Mouse (Mus musculus) spleen, postnatal 0 days (tissue): ENCODE results near the gene Tmem175. TPM values are rescaled to one million over a fixed set of nuclear protein-coding genes. Genes with fewer than 3 reads are reported as not detected.

Experiments
- polyA plus RNA-seq: library from polyadenylated mRNA; unstranded; fragments of >200 nt; fragmentation: Nextera tagmentation; extraction: Ambion mirVana; gene quantifications from 2 replicates; pipeline ENCODE4 v1.2.1, GENCODE M21; 2015

The Tmem175 gene
- polyA plus RNA-seq, result 13.6 and 15.8 TPM in 2 replicates

GRCm38 (mm10) chr5:108629634-108630483 lies at the start of gene Tmem175, which contains the start of gene Gak:
TSS of gene Tmem175 (plus strand) at chr5:108629770.
TSS of gene Gak (minus strand) at chr5:108629755.

DNA sequence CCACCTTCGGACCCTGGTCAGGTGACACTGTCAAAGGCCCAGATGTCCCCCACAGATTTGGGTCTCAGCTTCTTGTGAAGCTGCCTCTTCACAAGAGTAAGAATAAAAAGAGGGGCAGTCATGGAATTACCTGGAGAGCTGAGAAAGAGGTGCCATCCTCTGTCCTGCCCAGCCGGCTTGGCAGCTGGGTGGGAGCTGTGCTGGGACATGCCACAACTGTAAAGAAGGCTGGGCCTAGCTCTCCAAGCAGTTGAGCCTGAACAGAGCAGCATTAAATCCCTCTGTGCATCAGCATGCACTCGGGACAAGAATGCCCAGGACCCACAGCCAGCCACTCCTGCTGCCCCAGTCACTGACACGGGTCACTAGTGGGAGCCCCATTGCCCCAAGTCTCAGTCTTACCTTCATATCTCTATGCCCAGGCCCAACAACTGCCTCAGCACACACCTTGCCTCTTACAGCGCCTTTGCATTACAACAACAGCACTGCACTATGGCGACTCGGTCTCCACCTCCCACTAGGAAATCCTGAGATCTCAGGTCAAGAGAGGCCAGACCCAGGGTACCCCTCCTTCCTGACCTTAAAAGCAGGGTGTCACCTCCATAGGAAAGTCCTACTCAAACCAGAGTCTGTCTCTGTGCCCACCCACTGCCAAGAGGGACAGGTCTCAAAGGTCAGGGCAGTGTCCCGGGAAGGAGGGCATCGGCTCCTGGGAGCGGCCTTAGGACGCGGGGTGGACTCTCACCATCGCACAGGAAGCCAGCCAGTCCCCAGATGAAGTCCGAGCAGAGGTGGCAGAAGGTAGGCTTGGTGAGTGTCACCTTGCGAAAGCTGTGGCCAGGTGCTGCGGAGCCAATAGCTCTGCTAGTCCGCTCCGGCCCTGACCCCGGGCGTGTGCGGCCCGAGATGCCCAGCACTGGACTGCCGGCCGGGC lies 30.4 kb downstream of the Tmem175 start, which contains the start of gene Idua:
Gene Idua (plus strand): TSS at position 634 of the 934 bp plus-strand sequence.

DNA sequence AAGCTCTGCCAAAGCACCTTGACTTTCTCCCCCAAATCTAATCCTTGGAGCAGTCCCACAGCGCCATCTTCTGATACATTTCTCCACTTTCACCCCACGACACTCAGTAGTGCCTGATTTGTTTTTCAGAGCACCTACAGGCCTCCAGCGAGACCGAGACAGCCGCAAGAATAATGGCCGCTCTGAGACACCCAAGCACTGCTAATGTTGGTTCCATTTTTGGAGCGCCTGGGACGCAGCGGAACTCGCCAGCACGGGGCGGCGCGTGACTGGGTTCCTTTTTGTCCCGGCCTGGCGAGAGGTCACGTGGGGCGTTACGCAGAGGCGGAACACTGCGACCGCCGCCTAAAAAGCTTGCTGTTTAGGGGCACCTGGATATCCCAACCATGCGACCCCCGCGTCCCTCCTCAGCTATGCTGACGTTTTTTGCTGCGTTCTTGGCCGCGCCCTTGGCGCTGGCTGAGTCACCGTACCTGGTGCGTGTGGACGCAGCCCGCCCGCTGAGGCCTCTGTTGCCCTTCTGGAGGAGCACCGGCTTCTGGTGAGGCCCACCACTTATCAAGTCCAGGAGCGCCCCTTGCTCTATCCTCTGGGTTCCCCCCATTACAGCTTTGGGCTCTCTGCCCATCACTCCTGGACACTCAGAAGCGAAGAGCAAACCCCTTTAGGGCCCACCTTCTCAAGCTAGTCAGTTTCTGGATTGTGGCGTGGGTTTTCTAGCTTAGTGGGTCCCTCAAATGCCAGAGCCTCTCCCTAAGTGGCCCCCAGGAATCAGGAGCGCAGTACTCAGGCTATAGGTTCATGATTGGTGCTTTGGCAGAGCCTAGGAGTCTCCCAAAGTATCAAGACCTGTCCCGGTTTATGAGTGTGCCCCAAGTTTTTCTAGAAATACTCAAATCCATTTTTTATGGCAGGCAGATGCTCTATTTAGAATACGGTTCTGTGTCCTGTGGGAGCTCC lies 39.7 kb downstream of the Tmem175 start, which contains the start of gene Dgkq:
Gene Dgkq (minus strand): TSS at position 696 of the 960 bp plus-strand sequence.

DNA sequence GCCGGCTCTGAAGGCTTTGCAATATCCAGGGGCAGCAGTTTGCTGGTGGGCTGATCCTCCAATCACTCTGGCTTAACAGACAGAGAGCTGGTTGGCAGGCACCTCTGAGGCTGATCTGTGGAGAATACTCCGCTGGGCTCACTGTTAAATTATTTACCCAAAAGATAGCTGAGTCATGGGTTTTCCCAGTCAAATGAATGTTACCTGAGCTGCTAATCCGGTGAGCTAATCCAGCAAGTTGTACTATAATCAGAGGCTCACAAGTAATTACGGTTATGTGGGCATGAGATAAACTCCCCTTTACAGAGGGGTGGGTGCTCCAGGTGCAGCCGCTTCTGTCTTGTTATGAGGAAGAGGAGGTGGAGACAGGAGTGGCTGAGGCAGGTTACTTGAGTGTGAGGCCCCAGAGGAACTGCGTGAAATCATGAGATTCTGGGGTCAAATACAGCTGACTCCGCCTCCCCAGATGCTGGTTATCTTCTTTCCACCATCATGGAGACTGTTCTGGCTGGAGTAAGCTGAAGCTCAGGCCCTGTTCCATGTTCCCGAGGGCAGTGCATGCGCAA lies 45.8 kb downstream of the Tmem175 start, which contains the start of gene Slc26a1:
Gene Slc26a1 (minus strand): TSS at position 319 of the 566 bp plus-strand sequence.

DNA sequence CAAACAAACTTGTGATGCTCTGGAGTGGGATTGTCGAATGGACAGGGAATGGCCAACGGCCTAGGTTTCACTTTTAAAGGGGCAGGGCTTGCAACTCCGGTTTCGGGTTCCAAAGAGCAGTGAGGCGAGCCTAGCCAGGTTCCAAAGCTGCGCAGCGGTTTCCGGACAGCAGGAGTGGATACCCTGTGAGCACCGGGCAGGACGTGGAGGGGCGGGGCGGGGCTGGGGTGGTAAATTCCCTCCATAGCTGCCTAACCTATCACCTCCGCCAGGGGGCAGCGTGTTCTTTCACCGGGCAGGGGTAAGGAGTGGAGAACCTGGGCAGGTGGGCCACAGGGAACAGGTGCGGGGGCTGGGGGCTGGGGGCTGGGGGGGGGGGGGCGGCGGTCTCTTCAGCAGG lies 62.7 kb downstream of the Tmem175 start, which contains the start of gene Fgfrl1:
Gene Fgfrl1 (plus strand): TSS at position 112 of the 400 bp plus-strand sequence.

Other genes starting within 250 kb of the Tmem175 start
- gene Pde6b, start 241.4 kb upstream of the Tmem175 start, polyA plus RNA-seq, result 0.10 and 0.24 TPM in 2 replicates
- 300 and 334 TPM in 2 replicates for gene Atp5k, start 195.3 kb upstream of the Tmem175 start, polyA plus RNA-seq
- 0.24 and 0.34 TPM in 2 replicates for gene Mfsd7a, start 180.9 kb upstream of the Tmem175 start, polyA plus RNA-seq
- 6.2 and 6.6 TPM in 2 replicates for gene Pcgf3, start 168.5 kb upstream of the Tmem175 start, polyA plus RNA-seq
- 0.12 TPM in 1 of 2 replicates, not detected in the other for gene Cplx1, start 79.7 kb upstream of the Tmem175 start, polyA plus RNA-seq
- 25.4 and 27.5 TPM in 2 replicates for gene Gak, start within 50 bp of the Tmem175 start, polyA plus RNA-seq
- gene Idua, start 30.6 kb downstream of the Tmem175 start, polyA plus RNA-seq, result 4.3 and 5.1 TPM in 2 replicates
- gene Dgkq, start 39.9 kb downstream of the Tmem175 start, polyA plus RNA-seq, result 2.6 and 4.0 TPM in 2 replicates
- gene Slc26a1, start 45.8 kb downstream of the Tmem175 start, polyA plus RNA-seq, result 8.5 and 11.3 TPM in 2 replicates
- gene Fgfrl1, start 62.6 kb downstream of the Tmem175 start, polyA plus RNA-seq, result 8.7 and 9.4 TPM in 2 replicates
- gene Rnf212, start 145.2 kb downstream of the Tmem175 start, polyA plus RNA-seq, result 1.2 and 1.6 TPM in 2 replicates
- 0.28 TPM in 1 of 2 replicates, not detected in the other for gene Tmed11, start 165.6 kb downstream of the Tmem175 start, polyA plus RNA-seq
- gene Vmn2r8, start 179.1 kb downstream of the Tmem175 start, polyA plus RNA-seq, result not detected in 2 replicates
- gene Vmn2r9, start 222.8 kb downstream of the Tmem175 start, polyA plus RNA-seq, result not detected in 2 replicates